Mouse (Mus musculus) layer of hippocampus, adult 9-10 months (tissue): ENCODE results near the gene Cryga.
A peak's percentile ranks its signal among the peaks of the same experiment; 100 is the strongest.

Experiments
- DNase-seq: peaks from one replicate; pipeline ENCODE4 v3.0.0; 2022; ENCODE audit warnings: low spot score

The Cryga gene

DNA sequence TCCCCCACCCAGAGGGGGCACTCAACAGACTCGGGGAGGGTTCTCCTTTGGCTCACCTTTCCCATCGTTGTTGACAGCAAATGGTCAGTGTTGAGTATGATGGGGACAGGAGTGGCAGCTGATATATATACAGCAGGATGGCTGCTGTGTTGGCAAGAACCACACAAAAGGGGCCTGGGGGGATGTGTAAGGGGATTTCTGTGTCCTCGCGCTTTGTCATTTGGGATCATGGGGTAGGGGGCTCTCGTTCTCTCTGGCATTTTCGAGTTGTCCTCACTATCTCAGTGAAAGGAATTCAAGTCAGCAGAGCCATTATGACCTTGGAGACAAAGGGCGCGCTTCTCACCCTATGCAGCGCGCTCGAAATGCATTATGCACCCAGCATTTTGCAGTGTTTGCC, at the start of gene Cryga:
Gene Cryga (minus strand): TSS at position 101 of the 400 bp plus-strand sequence.
- no peak for DNase-seq

DNA sequence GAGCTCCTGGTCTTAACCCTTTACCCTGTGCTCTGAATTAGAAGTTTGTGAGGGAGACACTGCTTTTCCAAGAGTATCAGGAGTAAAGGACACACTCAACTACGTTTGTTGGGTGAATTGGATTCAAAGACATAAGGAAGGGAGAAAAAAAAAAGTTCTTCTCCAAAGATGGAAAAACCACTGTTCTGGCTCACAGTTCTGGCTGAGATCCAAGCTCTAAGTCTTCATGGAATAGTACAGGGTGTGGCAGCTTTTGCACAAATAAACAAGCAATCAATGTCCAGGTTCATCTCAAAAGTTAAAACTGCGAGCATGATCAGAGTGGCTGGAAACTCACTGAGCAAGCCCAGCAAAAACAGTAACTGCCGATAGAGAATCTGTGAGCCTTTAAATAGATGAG, 44.8 kb upstream of the Cryga start:
- DNase-seq, result no peak

DNA sequence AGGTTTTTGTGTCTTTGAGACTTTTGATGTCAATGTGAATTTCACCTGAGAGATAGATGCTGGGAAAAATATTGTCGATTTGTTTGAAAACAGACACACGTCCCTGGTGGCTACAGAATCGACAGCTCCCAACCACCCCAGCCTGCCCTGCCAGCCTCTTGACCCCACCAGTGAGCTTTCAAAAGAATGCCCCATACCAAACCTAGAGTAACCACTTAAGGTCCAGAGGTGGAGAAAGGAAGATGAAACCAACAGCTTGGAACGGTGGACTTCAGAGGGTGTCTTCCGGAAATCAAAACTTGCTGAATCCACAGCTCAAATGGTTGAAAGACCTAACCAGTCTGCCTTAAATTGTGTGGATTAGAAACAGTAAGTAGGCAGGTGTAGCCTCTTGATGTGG, 44.2 kb upstream of the Cryga start:
- DNase-seq, result no peak

DNA sequence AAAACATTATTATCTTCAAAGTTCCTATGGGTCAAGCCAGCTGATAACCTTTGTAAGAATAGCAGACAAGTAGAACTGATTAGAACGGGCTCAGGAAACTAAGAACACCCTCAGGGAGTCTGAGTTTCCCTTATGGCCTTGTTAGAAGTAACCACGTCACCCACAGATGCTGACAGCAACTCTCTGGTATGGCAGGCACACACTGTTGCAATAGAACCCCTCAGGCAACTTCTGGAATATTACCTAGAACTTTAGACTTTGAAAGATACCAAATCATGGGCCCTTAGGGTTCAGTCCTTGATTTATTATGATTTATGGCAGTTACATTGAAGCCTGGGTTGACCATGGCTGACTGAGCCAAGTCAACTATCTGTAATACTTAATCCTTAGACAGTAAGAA, 43.4 kb upstream of the Cryga start:
- no peak for DNase-seq

DNA sequence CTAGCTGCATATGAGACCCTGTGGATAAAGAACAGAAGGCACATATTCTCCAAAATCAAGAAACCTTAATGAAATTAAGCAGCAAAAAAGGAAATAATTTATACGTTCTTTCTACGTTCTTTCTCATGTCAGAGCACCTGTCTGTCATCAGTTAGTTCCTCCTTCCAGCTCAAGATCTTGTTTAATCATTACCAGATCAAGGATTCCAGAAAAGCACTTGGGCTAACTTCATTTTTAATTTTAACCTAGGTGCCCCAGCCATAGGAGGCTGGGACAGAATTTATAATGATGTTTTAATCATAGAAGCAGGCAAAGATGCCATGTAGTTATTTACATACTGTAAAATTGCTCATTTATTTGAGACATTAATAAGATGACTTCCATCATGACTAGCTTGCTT, 41.6 kb upstream of the Cryga start:
- no peak for DNase-seq

DNA sequence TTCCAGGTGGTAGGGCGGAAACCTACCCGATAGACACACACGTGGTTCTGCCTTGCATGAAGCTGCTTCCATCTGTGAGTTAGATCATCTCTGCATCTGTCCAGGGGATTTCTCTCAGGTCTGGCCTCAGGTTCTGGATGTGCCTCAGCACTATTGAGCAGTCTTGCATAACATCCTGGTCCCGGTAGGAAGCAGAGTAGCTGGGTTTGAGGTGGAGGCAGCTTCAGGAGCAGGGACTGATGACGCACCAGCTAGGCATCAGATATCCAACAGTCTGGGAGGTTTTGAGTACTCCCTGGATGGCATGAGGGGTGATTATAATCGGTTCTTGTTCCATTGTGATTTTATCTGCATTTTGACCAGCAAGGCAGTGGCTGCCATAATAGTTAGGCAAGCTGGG, 34.4 kb upstream of the Cryga start:
- DNase-seq, result no peak

DNA sequence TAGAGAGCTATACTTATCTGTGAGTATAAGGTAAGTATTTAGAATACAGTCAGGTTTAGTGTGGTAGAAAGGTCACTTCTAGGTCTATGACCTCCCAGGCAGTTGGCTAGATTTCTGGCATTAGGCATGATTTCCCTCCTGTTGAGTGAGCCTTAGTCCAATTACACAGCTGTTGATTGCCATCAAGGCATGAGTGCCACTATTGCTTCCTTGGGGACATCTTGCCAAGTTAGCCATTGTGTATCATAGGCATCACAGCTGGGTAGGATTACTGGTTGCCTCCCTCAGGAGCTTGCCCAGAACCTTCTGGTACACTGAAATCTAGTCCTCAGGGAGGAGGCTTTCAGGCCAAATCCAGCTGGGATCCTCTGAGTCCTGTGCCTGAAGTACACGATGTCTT, 29.7 kb upstream of the Cryga start:
- DNase-seq, result no peak

DNA sequence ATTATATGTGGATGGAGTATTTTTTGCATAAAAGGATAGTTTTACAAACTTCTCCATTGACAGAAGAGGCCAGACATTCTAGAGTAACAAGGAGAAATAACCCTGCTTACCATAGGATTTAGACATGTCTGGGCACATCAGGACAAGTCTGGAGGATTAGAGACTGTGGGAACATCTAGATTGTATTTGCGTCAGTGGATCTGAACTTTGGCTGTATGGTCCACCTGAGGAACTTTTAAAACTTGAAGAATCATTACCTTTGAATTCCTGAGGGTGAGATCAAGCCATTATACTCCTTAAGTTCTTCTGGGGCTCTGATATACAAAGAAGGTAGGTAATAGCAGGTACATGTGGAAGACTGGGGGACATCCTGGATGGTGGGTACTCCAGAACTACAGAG, 28.5 kb upstream of the Cryga start:
- no peak for DNase-seq

DNA sequence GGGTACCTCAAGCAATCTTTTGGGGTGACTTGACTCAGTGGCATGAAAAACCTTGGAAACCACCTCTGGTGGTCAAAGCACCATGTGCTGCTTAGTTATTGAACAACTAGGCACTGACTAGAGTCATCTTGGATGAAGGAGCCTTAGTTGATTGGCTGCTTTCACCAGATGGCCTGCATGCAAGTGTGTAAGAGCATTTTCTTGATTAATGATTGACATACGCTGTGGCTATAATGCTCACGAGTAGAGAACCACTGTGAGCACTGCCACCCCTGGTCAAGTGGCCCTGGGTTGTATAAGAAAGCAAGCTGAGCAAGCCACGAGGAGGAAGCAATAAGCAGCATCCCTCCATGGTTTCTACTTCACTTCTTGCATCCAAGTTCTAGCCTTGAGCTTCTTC, 27.1 kb upstream of the Cryga start:
- no peak for DNase-seq

DNA sequence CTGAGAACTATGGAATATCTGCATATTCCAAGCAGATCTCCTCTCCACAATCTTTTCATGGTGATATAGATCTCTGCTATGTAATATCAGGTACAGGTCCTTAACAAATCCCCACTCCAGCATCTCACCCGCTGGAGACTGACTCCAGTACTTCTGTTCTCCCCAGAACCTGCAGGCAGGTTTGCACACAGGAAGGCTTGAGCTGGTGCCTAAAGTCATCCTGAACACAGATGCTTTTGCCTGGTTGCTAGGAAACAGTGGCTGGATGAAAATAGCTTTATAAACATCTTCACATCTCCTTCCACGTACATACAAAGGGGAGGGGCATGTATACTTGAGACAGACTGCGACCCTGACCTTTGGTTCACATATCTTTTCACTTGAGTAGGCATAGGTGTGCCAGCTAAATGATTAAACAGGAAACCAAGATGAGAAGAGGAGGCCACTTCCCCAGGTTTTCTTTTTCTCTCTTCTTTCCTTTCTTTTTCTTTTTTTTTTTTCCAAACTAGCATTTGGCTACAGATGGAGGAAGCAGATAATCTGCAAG, 26.5 kb upstream of the Cryga start:
- DNase-seq, result peak; percentile 13

DNA sequence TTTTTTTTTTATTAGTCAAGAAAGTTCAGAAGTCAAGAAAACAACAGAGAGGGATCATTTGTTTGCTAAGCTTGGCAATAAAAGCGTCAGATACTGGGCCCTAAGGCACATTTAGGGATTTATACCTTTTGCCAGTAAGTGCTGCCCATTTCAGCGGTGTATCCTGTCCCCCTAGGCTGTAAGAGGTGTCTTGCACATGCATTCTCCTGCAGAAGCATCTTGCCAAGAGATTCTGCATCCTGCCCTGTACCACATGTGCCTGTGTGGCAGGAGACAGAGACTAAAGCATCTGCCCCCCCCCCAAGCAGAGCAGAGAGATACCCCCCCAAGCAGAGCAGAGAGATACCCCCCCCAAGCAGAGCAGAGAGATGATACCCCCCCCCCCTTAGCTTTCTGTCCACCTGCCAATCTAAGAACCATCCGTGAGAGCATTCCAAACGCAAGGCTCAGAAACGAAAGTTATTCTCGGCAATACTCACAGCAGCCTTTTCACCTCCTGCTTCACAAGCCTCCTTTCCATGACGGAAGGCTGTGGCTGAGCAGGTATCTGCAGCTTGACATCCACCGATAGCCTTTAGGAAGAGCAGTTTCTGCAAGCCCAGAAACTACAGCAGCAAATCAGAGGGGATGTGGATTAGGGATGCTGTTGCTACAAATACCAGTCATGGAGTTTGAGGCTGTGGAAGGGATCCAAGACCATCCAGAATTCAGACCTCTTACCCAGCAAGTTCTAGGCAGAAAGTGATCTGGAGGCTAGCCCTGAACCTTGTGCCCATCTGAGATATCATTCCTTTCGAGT, 19.6 kb upstream of the Cryga start, which contains the start of gene D630023F18Rik:
Gene D630023F18Rik (minus strand): TSS at position 641 of the 799 bp plus-strand sequence.
- peak; percentile 15 for DNase-seq

DNA sequence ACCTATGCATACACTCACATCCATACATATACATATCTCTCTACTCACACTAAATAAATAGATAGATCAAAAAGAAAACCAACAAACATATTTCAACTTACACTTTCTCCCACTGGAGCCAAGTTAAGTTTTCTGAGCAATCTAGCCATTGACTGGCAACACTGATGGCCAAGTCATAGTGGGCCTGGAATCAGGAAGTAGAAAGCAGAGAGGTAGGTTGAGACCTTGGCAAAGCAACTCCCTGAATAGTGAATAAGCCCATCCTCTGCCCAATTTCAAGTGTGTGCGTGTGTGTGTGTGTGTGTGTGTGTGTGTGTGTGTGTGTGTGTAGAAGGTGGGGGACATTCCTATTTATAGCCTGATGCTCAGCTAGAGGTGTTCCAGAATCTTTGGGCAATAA, 16.3 kb upstream of the Cryga start, which contains the start of gene Gm28845:
Gene Gm28845 (minus strand): TSS at position 121 of the 400 bp plus-strand sequence.
- DNase-seq, result no peak

DNA sequence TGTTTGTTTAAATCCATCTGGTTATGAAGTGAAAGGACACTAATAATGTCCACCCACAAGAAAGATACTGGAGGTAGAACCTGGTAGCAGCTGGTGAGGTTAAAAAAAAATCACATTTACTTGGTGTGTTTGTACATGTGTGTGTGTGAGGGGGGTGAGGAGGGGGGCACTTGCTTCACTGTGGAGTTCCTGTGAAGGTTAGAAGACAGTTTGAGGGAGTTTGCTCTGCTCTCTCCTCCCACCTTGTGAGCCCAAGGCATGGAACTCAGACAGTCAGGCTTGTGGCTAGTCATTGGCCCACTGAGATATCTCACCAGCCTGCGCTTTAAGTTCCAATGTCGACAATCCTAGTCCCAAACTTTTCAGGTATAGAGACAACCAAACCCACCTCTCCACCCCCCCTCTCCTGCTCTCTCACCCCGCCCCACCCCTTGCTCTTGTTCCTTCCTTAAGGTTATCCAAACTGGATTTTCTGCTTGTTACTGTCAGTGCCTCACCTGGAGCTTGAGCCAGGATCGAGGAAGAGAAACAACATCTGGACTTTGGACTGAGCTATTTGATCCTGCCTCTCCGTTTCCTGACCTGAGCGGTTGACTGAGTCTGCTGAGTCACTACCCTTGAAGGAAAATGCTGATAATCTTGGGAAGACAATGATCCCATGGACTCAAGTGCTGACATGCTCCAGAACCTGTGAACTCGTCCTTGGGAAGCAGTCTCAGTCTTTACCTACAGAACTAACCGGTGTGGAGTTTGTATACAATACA, 15.2 kb upstream of the Cryga start:
- no peak for DNase-seq

DNA sequence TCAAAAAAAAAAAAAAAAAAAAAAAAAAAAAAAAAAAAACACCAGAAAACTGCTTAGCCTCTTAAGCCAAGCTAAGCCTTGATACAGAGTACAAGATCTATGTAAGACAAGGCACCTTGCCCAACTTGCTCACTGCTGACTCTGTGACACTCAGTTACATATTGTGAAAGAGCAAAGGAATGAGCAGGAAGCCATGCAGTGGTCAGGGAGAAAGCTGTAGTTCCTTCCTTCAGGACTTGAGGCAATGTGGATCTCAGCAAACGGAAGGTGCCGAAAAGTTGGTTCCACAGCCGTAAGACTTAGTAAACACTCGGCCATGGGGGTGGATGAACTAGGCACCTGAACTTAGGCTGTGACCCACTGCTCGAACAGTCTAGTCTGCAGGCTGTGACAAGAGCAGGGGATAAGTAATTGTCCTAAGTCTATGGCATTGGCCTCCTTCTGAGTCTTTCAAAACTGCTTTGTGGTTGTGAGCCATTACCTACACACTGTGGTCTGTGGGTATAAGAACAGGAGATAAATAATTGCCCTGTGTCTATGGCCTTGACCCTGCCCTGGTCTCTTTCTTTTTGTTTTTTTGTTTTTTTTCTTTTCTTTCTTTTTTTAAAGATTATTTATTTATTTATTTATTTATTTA, 10.5 kb upstream of the Cryga start:
- no peak for DNase-seq

DNA sequence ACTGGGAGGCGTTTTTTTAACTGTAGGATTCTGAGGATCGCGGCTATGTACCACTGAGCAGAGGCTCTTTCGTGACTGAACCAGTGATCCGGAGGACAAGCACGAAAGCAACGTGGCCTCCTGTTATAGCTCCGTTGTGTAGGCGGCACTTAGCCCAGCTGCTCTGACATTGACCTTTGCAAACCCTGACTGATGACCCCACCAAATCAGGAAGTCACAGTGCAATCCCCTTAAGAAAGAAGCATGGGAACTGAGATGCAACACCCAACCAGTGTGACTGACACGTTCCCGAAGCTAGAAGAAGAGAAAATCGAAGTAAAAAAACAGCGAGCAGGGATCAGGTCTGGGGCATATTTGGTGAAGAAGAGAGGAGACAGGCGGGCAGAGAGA, 9.6 kb upstream of the Cryga start:
- DNase-seq, result no peak

DNA sequence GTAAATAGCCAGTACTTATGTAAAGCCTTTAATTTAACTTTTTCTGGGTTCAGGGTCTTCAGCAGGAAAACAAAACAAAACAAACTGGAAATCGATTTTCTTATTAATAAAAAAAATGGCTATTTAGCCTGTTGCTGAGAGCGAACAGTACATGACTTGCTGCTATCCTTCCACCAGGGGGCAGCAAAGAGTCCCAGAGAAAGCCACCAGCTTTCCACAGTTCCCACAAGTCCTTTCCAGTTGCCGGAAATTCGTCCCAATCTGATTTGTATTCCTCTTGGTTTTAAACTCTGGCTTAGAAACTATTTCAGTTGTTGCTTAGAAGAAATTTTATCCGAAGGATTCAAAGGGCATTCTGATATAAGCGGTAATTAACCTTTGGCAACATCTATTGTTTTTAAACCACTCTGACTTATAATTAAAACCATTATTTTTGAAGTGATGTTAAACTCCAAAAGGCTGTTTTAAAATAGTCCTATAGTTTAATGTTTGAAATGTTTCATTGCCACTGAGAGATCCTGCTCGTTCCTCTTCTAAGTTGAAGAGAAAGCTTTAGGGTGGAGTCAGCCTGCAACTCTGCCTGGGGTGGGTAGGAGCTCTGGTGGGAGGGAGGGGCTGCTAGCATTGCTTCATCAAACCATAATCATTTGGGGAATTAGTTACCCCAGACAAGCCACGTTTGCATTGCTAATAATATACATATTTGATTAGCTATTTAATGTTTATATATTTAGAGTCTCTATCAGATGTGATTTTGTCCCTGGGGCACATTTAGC, 9.0 kb upstream of the Cryga start:
- peak; percentile 61 for DNase-seq

DNA sequence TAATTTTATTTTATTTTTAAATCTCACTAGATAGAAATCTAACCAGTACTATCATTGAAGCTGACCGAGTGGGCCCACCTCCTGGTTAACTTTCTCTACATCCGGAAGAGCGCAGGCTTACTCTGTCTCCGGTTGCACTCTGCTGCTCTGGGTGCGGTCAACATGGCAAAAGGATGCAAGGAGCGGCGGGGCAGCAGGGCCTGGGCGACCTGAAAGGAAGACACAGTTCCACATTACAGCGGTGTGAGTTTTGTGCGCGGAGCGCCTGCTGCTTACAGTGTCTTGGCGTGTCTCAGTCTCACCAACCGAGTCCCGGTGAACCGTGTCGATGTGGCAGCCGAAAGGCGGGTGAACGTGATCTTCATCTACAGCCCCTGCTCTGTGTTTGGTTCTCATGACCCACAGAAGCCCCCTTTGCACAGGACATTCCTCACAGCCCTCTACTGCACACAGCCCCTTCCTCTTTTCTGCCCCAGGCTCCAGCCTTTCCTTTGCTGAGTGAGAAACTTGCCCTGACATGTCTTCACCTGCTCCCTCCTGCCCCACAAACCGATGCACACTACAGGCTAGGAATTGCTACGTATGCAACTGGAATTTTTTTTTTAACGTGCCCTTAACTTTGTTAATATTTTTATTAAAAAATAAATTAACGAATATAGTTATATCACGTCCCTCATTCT, 6.7 kb upstream of the Cryga start:
- no peak for DNase-seq

DNA sequence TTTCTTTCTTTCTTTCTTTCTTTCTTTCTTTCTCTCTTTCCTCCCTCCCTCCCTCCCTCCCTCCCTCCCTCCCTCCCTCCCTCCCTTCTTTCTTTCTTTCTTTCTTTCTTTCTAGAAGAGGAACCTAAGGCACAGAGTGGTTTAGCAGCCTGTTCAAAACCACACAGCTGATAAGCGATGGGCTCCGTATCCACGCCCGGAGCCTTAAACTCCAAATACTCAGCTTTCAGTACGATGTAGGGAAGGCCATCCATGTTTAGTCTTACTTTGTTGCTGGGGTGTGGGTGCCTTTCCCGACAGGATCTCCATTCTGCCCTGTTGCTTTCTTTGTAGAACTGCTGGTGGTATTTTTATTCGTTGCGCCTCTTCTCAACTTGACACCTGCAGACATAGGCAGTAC, 6.0 kb upstream of the Cryga start:
- no peak for DNase-seq

DNA sequence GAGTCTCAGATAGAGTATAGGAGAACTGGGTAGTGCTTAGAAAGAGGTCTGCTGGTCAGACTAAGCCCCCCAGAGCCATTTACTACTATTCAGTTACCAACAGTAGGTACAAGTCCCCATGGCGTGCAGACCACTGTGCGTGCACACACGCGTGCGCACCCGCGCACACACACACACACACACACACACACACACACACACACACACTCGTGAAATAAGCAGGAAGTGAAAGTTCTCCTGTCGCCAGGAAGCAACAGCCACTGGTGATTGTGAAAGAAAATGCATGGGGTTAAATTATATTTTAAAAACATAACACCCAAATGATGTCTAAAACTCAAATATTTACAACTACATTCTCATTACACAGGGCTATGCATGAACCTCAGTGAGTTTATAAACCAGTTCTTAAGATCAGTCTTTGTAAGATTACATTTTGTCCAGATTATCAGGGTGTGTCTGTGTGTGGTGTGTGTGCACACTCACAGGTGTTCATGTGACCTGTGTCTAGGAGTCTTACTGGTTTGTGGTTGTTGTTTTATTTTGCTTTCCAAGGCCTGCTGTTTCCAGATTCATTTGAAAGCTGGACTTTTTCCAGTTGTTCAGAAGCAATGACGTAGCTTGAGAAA, 4.6 kb upstream of the Cryga start:
- DNase-seq, result no peak

DNA sequence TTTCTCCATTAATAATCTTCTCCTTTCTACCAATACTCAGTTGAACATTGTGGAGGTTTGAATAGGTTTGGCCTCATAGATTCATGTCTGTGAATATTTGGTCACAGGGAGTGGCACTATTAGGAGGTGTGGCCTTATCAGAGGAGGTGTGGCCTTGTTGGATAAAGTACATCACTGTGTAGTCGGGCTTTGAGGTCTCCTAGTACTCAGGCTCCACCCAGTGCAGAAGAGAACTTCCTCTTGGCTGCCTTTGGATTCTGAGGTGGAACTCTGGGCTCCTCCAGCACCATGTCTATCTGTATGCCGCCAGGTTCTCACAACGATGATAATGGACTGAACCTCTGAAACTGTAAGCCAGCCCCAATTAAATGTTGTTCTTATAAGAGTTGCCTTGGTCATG, 6.2 kb downstream of the Cryga start:
- DNase-seq, result no peak

DNA sequence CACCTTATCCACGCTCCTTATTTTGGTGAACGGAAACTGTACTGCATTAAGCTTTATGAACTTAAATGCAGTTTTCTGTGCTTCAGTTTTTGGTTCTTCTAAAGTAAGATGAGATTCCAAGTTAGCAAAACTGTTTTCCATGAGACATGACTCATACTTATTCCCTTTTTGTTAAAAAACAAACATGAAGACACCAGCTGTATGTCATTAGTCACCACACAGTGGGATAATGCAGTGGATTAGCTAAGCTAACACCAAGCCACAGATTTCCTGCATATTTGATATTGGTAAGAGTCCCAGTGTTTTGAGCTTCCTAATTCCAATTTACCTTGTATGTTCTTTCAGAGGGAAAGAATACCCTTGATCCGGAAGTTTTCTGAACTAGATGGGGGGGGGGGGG, 11.6 kb downstream of the Cryga start:
- no peak for DNase-seq
